Mouse (Mus musculus) megakaryocyte, embryonic 14.5 days (primary cell): ENCODE measurements at regions not wholly inside any gene's neighbourhood (a gene's known extent, or its start where the extent isn't known, plus 50 kb on each side); places are given as distances from the start of the nearest gene placed in this dataset.

Source experiments
- H3K27me3 ChIP-seq: replicated peaks from 2 replicates; pipeline ENCODE3; 2012; ENCODE audit warnings: inconsistent platforms
- H3K36me3 ChIP-seq: replicated peaks from 2 replicates; pipeline ENCODE3; 2012; ENCODE audit warnings: low read length, inconsistent platforms, mixed read lengths
- H3K4me1 ChIP-seq: 2 replicates; pipeline ENCODE4 v1.6.1; 2012; ENCODE audit warnings: inconsistent platforms
- H3K4me3 ChIP-seq: replicated peaks from 2 replicates; pipeline ENCODE3; 2012; ENCODE audit warnings: moderate library complexity, mild to moderate bottlenecking, inconsistent platforms
- H3K9me3 ChIP-seq: 2 replicates; pipeline ENCODE4 v1.6.1; 2012; ENCODE audit warnings: inconsistent platforms
- FLI1 ChIP-seq: IDR thresholded peaks from 2 replicates; pipeline ENCODE4 v1.6.1; 2012; ENCODE audit warnings: low read length, inconsistent platforms, mixed read lengths
- GATA1 ChIP-seq: IDR thresholded peaks from 3 replicates; pipeline ENCODE4 v1.6.1; 2012; ENCODE audit warnings: mixed read lengths, low read length, inconsistent platforms, borderline replicate concordance

- TF ChIP-seq FLI1, result no peak
- no peak for TF ChIP-seq GATA1
- H3K27me3 ChIP-seq, result peaks cover 10% of the 10 kb centered on the region
- peaks cover 16% of the 10 kb centered on the region for H3K4me1 ChIP-seq
- no peaks in the 10 kb centered on the region for H3K9me3 ChIP-seq
- H3K36me3 ChIP-seq, result no peaks in the 10 kb centered on the region
- H3K4me3 ChIP-seq, result no peak overlapping the region
These were observed 118.1 kb upstream of the C1qtnf3 start for GRCm38 (mm10) chr15:10833866-10834571.

DNA sequence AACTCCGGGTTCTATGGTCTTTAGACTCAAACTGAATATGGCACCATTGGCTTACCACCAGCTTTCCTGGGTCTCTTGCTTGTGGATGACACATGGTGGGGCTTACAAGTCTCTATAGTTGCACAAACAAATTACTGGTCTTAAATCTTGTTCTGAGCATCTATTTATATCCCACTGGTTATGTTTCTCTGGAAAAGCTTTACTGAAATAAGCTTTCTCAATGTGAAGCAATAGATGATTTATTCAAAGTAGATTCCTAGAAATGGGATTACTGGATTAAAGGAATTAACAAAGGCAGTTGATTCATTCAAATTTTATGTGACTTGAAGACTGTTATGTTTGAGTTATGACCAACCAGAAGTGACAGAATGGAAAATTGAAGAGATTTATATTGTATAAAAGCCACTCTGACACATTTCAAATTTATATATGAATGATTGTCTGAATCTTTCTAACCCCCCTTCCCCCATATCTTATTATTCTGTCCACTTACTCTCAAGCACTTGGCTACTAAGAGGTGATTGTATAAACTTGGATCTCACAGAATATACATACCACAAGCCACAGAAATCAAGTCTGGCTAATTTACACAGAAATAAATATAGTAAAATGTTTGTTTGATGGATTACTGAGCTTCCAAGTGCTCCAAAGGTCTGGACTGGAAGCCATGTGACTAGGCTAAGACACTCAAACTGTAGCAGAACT lies 113.4 kb upstream of the C1qtnf3 start:
- Histone ChIP-seq H3K4me1 (peaks cover 7% of the 10 kb centered on the region), H3K27me3 (no peaks in the 10 kb centered on the region), H3K9me3 (no peaks in the 10 kb centered on the region), H3K36me3 (no peaks in the 10 kb centered on the region), H3K4me3 (no peak overlapping the region)
- TF ChIP-seq GATA1 (no peak), FLI1 (no peak)

DNA sequence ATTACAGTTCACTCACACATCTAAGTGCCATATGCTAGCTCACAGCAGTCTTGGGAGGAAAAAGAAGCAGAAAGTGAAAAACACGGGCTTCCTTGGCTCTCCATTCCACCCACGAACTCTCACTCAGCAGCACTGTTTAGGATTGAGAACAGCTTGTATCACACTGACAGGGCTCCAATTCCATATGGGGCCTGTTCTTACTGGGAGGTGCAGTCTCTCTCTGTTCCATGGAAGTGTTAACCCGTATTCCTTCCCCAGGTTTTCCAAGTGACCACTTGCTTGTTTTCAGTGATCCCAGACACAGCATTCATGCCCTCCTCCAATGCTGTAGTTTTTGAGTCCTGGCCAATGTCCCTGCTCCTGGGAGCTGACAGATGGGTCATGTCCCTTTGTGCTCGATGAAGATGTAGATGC lies 111.5 kb upstream of the C1qtnf3 start:
- no peaks in the 10 kb centered on the region for H3K36me3 ChIP-seq
- no peak for TF ChIP-seq FLI1
- no peak for TF ChIP-seq GATA1
- H3K9me3 ChIP-seq, result no peaks in the 10 kb centered on the region
- H3K27me3 ChIP-seq, result no peaks in the 10 kb centered on the region
- peaks cover 5% of the 10 kb centered on the region for H3K4me1 ChIP-seq
- H3K4me3 ChIP-seq, result no peak overlapping the region

DNA sequence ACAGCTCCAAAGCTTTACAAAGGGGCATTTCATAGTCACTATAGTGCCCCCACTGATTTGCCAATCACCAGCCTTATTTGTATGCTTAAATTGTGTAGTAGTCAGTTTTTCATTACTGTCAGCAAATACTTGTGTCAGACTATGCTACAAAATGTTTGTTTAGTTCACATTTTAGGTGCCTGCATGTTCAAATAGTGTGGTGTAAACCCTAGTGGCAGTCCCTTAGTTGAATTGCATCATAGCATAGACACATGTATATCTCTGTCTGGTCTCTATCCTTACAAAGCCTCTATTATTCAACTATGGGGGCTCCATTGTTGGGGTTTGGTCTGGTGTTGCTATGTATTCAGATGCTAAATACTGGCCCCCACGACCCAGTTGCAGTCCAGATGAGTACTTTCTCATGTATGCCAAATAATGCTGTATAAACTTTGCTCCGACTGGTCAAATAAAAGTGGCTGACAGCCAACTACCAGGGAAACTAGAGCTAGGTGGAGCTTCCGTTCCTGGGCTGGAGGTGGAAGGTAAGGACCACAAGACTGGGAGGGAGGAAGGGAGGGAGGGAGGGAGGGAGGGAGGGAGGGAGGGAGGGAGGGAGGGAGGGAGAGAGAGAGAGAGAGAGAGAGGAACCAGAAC lies 109.0 kb upstream of the C1qtnf3 start:
- Histone ChIP-seq H3K4me3 (no peak overlapping the region), H3K4me1 (peaks cover 5% of the 10 kb centered on the region), H3K36me3 (no peaks in the 10 kb centered on the region), H3K9me3 (peaks cover 9% of the 10 kb centered on the region), H3K27me3 (no peaks in the 10 kb centered on the region)
- no peak for TF ChIP-seq GATA1
- TF ChIP-seq FLI1, result no peak

- Histone ChIP-seq H3K27me3 (no peaks in the 10 kb centered on the region), H3K36me3 (no peaks in the 10 kb centered on the region), H3K4me1 (peaks cover 5% of the 10 kb centered on the region), H3K9me3 (peaks cover 9% of the 10 kb centered on the region), H3K4me3 (no peak overlapping the region)
- TF ChIP-seq GATA1 (no peak), FLI1 (no peak)
These were observed 105.4 kb upstream of the C1qtnf3 start for GRCm38 (mm10) chr15:10846722-10847121.

DNA sequence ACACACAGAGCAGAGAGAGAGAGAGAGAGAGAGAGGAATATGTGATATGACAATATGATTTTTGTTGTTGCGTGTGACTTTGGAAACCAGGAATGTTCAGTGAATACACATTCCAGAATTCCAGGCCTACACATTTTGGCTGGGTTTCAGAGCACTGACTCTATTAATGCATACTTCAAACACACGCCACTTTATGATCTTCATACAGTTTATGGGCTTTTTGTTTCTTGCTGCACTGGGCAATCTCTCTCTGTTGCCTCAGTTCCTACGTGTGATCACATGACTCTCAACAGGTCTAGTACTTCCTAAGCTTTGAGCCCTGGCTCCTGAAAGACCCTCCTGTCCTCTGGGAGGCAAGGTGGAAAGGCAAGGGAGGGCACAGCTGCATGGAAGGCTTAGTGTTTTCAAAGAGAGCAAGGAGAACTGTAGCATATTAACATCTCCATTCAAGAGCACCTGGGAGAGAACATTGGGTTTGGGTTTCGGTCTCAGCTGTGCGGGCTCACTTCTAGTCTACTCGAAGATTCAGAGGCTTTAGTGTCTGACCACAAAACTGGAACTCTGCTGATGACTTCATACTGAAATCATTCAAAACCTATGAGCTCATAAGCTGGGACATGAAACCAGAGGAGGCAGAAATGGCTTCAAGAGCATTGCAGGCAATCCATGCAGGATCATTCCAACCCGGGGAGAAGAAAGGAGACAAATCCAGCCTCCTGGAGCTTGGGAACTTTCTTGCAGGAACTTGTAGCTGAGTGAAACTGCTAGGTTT lies 87.9 kb upstream of the C1qtnf3 start:
- Histone ChIP-seq H3K9me3 (no peaks in the 10 kb centered on the region), H3K4me3 (no peak overlapping the region), H3K4me1 (peaks cover 37% of the 10 kb centered on the region), H3K27me3 (peaks cover 2% of the 10 kb centered on the region), H3K36me3 (no peaks in the 10 kb centered on the region)
- TF ChIP-seq FLI1 (no peak), GATA1 (no peak)

- H3K36me3 ChIP-seq, result no peaks in the 10 kb centered on the region
- H3K4me1 ChIP-seq, result peaks cover 40% of the 10 kb centered on the region
- peaks cover 2% of the 10 kb centered on the region for H3K27me3 ChIP-seq
- TF ChIP-seq FLI1 (no peak), GATA1 (no peak)
- no peaks in the 10 kb centered on the region for H3K9me3 ChIP-seq
- H3K4me3 ChIP-seq, result no peak overlapping the region
These were observed 87.0 kb upstream of the C1qtnf3 start for GRCm38 (mm10) chr15:10865109-10865508.

GRCm38 (mm10) chr15:10866794-10867193 lies 85.3 kb upstream of the C1qtnf3 start:
- Histone ChIP-seq H3K36me3 (no peaks in the 10 kb centered on the region), H3K4me1 (peaks cover 40% of the 10 kb centered on the region), H3K9me3 (no peaks in the 10 kb centered on the region), H3K27me3 (peaks cover 2% of the 10 kb centered on the region), H3K4me3 (no peak overlapping the region)
- TF ChIP-seq FLI1 (no peak), GATA1 (no peak)

DNA sequence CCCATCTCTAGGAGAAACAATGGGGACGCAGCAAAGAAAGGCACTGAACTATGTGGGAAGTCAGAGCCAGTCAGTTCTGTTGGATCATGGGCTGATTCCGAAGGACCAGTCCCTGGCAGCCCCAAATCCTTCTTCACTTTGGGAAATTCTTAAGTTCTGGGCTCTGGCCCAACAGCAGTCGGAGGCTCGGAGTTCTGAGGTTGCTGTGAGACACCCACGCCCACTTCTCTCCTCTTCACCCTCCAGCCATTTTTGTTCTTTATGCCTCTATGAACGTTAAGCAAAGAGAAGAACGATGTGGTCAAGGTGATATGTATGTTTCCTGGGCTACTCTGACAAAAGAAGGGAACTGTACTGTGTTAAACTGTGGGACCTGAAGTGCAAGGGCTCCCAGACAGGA lies 84.0 kb upstream of the C1qtnf3 start:
- H3K36me3 ChIP-seq, result no peaks in the 10 kb centered on the region
- H3K27me3 ChIP-seq, result peaks cover 2% of the 10 kb centered on the region
- peaks cover 36% of the 10 kb centered on the region for H3K4me1 ChIP-seq
- H3K9me3 ChIP-seq, result no peaks in the 10 kb centered on the region
- no peak overlapping the region for H3K4me3 ChIP-seq
- TF ChIP-seq FLI1 (no peak), GATA1 (no peak)
